Mouse (Mus musculus): ENCODE measurements around the gene Cd302.

DNA sequence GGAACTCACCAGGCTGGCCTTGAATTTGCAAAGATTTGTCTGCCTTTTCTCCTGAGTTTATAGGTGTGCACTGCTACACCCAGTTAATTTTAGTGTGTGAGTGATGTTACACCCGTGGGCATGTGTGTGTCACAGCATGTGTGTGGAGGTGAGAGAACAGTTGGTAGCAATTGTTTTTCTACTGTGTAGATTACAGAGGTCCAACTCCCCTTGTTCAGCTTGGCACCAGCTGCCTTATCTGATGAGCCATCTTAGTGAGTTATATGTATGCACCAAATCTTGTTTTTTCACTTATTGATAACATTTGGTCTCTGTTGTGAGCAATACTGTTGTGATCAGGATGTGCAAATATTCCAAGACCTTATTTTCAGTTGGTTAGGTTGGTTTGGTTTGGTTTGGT lies 60.8 kb downstream of the Cd302 start:
- TF ChIP-seq CTCF (IDR thresholded peaks at IDR 0.05): no peak
- TF ChIP-seq POLR2A (IDR thresholded peaks at IDR 0.05; ENCODE audit: insufficient read depth, low read depth, low read length): no peak
- TF ChIP-seq EP300 (IDR thresholded peaks at IDR 0.05; ENCODE audit: insufficient read depth, low read depth, low read length): no peak
